37 mouse cellular contexts compared by ENCODE assay signal in the genomic region with DNA sequence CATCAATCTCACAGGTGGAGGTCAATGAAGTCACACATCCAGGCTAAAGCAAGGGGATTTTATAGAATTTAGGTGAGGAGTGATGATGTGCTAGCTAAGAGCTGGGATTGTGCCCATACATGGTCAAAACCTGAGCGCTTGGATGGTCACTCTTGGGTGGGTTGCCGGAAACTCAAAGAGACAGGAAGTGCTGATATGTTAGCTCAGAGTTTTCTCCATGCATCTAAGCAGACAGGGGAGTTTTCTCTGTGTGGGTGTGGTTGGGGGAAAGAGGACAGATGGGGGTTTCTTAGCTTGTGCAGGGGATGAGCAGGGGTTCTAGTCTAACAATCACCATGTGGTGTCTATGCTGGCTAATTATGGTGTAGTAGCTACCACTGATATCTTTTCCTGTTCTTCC. TPM values are rescaled to one million over a fixed set of nuclear protein-coding genes. Genes with fewer than 3 reads are reported as not detected.
DNase-seq lines count a peak whose midpoint lies in the region; ATAC-seq and TF ChIP-seq lines count a peak whose summit lies in the region.
"Had no signal": no experiment of that assay in that cellular context is flagged by ENCODE, and none has a peak within 500 bp of the region (broad histone marks: within the 10 kb centered on the region; RNA-seq: fewer than 3 reads in every experiment).

No protein-coding gene starts in this region.

- TF ChIP-seq CTCF in lung, postnatal 0 days (IDR thresholded peaks at IDR 0.05): no peak
- no peak for TF ChIP-seq CTCF in lung, adult 2 months (IDR thresholded peaks at IDR 0.05; ENCODE audit: insufficient read depth, low read length)
- no peak for TF ChIP-seq CTCF in layer of hippocampus, adult 2 months (conservative IDR thresholded peaks at IDR 0.05)

- no peak for DNase-seq in lung, postnatal 0 days (ENCODE audit: low spot score)
- no peak for DNase-seq in lung, adult 2 months
- DNase-seq in CD4-positive, CD25-positive, alpha-beta regulatory T cell, adult 2 months (ENCODE audit: low read depth, low spot score): peak; percentile 52
- no peak for DNase-seq in layer of hippocampus, adult 2 months (ENCODE audit: low spot score in 2 of 2)
- no peak for DNase-seq in cerebellum, adult 11 months
- no peak for DNase-seq in forebrain, embryonic 10.5 days (ENCODE audit: extremely low spot score, low spot score)
- DNase-seq: adrenal gland, adult 2 months; cerebellum, adult 9-11 months; embryo, embryonic 11 days; gastrocnemius, postnatal 25 days; heart, adult 18-20 months; heart, postnatal 10 days; kidney, adult 11 months; kidney, postnatal 4 days; layer of hippocampus, adult 9-11 months; liver; lung, embryonic 14.5 days; thymus, postnatal 4 days had no signal

- no peak overlapping the region for H3K27ac ChIP-seq in lung, postnatal 0 days (ENCODE audit: low read length)
- no peak overlapping the region for H3K27ac ChIP-seq in layer of hippocampus, adult 2 months
- no peak overlapping the region for H3K27ac ChIP-seq in forebrain, embryonic 10.5 days
- H3K27ac ChIP-seq: embryonic facial prominence, embryonic 12.5 days; forebrain, embryonic 15.5 days; heart, embryonic 13.5 days; hindbrain, embryonic 10.5 days; liver, embryonic 14.5 days; midbrain, embryonic 10.5 days; midbrain, embryonic 15.5 days; neural tube, embryonic 12.5 days had no signal

- TF ChIP-seq POLR2A in lung, adult 2 months (IDR thresholded peaks at IDR 0.05; ENCODE audit: borderline replicate concordance, extremely low read depth, low read depth, low read length): no peak

- H3K4me1 ChIP-seq in lung, postnatal 0 days (ENCODE audit: insufficient read depth, low read depth, low read length): no peaks in the 10 kb centered on the region
- peaks cover 5% of the 10 kb centered on the region for H3K4me1 ChIP-seq in lung, adult 2 months (ENCODE audit: control insufficient read depth, insufficient read depth, low read length)
- no peaks in the 10 kb centered on the region for H3K4me1 ChIP-seq in forebrain, embryonic 10.5 days
- H3K4me1 ChIP-seq: embryonic facial prominence, embryonic 12.5 days; forebrain, embryonic 15.5 days; hindbrain, embryonic 10.5 days; midbrain, embryonic 15.5 days; neural tube, embryonic 12.5 days had no signal

- H3K27me3 ChIP-seq in lung, postnatal 0 days (replicated peaks; ENCODE audit: insufficient read depth, low read length): no peaks in the 10 kb centered on the region
- no peaks in the 10 kb centered on the region for H3K27me3 ChIP-seq in forebrain, embryonic 10.5 days (ENCODE audit: poor library complexity, severe bottlenecking)
- H3K27me3 ChIP-seq: embryonic facial prominence, embryonic 12.5 days; forebrain, embryonic 15.5 days; heart, embryonic 13.5 days; midbrain, embryonic 15.5 days; neural tube, embryonic 12.5 days had no signal

- TF ChIP-seq EP300 in lung, postnatal 0 days (IDR thresholded peaks at IDR 0.05): no peak

- H3K36me3 ChIP-seq in lung, postnatal 0 days (ENCODE audit: insufficient read depth, low read length): no peaks in the 10 kb centered on the region
- H3K36me3 ChIP-seq in forebrain, embryonic 10.5 days (replicated peaks): no peaks in the 10 kb centered on the region
- H3K36me3 ChIP-seq: embryonic facial prominence, embryonic 12.5 days; forebrain, embryonic 15.5 days; heart, embryonic 13.5 days; hindbrain, embryonic 10.5 days; midbrain, embryonic 10.5 days; midbrain, embryonic 15.5 days; neural tube, embryonic 12.5 days had no signal

- ATAC-seq in lung, postnatal 0 days: peak; percentile 28
- ATAC-seq in activated CD4-positive, CD25-positive, alpha-beta regulatory T cell, adult 4 months: peak; percentile 57
- ATAC-seq in neutrophil, adult 5-6 weeks (ENCODE audit: extremely low read depth, insufficient number of reproducible peaks, low FRiP score, poor library complexity, severe bottlenecking): 0 out of 2 replicates have a peak, but pooled peaks have one; percentile 19
- ATAC-seq: forebrain, embryonic 15.5 days; midbrain, embryonic 15.5 days had no signal

- WGBS in lung, postnatal 0 days: 65% methylated on average over 2 of the region's 2 CpGs
- WGBS in lung, adult 2 months: 51% methylated on average over 2 of the region's 2 CpGs
- 94% methylated on average over 2 of the region's 2 CpGs for WGBS in forebrain, embryonic 10.5 days

- no peak overlapping the region for H3K4me2 ChIP-seq in lung, postnatal 0 days (replicated peaks; ENCODE audit: low read depth, low read length)
- H3K4me2 ChIP-seq: embryonic facial prominence, embryonic 12.5 days; forebrain, embryonic 15.5 days; heart, embryonic 13.5 days; lung, embryonic 14.5 days; midbrain, embryonic 15.5 days; neural tube, embryonic 12.5 days had no signal

- no peak overlapping the region for H3K4me3 ChIP-seq in lung, postnatal 0 days (ENCODE audit: low read depth, low read length)
- no peak overlapping the region for H3K4me3 ChIP-seq in lung, adult 2 months (replicated peaks; ENCODE audit: extremely low read depth, low read depth, low read length)
- no peak overlapping the region for H3K4me3 ChIP-seq in layer of hippocampus, adult 2 months
- H3K4me3 ChIP-seq in forebrain, embryonic 10.5 days: no peak overlapping the region
- H3K4me3 ChIP-seq: embryonic facial prominence, embryonic 12.5 days; forebrain, embryonic 15.5 days; heart, embryonic 13.5 days; hindbrain, embryonic 10.5 days; midbrain, embryonic 10.5 days; midbrain, embryonic 15.5 days; neural tube, embryonic 12.5 days had no signal

- H3K9ac ChIP-seq in lung, postnatal 0 days (replicated peaks; ENCODE audit: low read depth): no peak overlapping the region
- H3K9ac ChIP-seq: embryonic facial prominence, embryonic 12.5 days; forebrain, embryonic 15.5 days; heart, embryonic 13.5 days; liver, embryonic 14.5 days; lung, embryonic 14.5 days; midbrain, embryonic 15.5 days; neural tube, embryonic 12.5 days had no signal

- no peaks in the 10 kb centered on the region for H3K9me3 ChIP-seq in lung, postnatal 0 days (ENCODE audit: low read length)
- H3K9me3 ChIP-seq in forebrain, embryonic 10.5 days: no peaks in the 10 kb centered on the region
- H3K9me3 ChIP-seq: embryonic facial prominence, embryonic 12.5 days; forebrain, embryonic 15.5 days; heart, embryonic 13.5 days; hindbrain, embryonic 10.5 days; midbrain, embryonic 10.5 days; midbrain, embryonic 15.5 days had no signal

RNA-seq across cellular contexts. Expression of a gene that starts 5.0 kb away (rescaled TPM):
- polyA plus RNA-seq in lung, postnatal 0 days (2015; fragmentation: Nextera tagmentation; extraction: Ambion mirVana): 129 and 151 TPM in 2 replicates
- polyA plus RNA-seq in lung, adult 2 months (2012; rRNA removed): 40.8 and 58.9 TPM in 2 replicates
- 1,000 to 10,000 TPM; 1,705 to 1,816 TPM for polyA plus RNA-seq in activated CD4-positive, CD25-positive, alpha-beta regulatory T cell, adult 4 months (2017; shearing (Covaris generic))
- 627 and 688 TPM in 2 replicates for total RNA-seq in neutrophil, adult 5-6 weeks (2017)
- total RNA-seq in layer of hippocampus, adult 2 months (2021): not detected
- 5.9 and 6.8 TPM in 2 replicates for polyA plus RNA-seq in forebrain, embryonic 10.5 days (2016; fragmentation: Nextera tagmentation; extraction: Ambion mirVana)

RNA-seq across cellular contexts. Expression of a gene that starts 13.4 kb away (rescaled TPM):
- 14.2 and 15.1 TPM in 2 replicates for polyA plus RNA-seq in lung, postnatal 0 days (2015; fragmentation: Nextera tagmentation; extraction: Ambion mirVana)
- 2.8 and 5.2 TPM in 2 replicates for polyA plus RNA-seq in lung, adult 2 months (2012; rRNA removed)
- polyA plus RNA-seq in activated CD4-positive, CD25-positive, alpha-beta regulatory T cell, adult 4 months (2017; shearing (Covaris generic)): 100 to 1,000 TPM; 237 to 239 TPM
- total RNA-seq in neutrophil, adult 5-6 weeks (2017): 132 and 133 TPM in 2 replicates
- under 1 TPM; 0.42 to 0.44 TPM for total RNA-seq in layer of hippocampus, adult 2 months (2021)
- polyA plus RNA-seq in forebrain, embryonic 10.5 days (2016; fragmentation: Nextera tagmentation; extraction: Ambion mirVana): 4.0 TPM in 2 replicates

RNA-seq across cellular contexts. Expression of a gene that starts 18.7 kb away (rescaled TPM):
- polyA plus RNA-seq in lung, postnatal 0 days (2015; fragmentation: Nextera tagmentation; extraction: Ambion mirVana): 75.4 and 91.2 TPM in 2 replicates
- polyA plus RNA-seq in lung, adult 2 months (2012; rRNA removed): 23.5 and 40.1 TPM in 2 replicates
- polyA plus RNA-seq in activated CD4-positive, CD25-positive, alpha-beta regulatory T cell, adult 4 months (2017; shearing (Covaris generic)): 100 to 1,000 TPM; 849 to 944 TPM
- total RNA-seq in neutrophil, adult 5-6 weeks (2017): 892 and 934 TPM in 2 replicates
- 1 to 10 TPM; 4.2 to 5.5 TPM for total RNA-seq in layer of hippocampus, adult 2 months (2021)
- polyA plus RNA-seq in forebrain, embryonic 10.5 days (2016; fragmentation: Nextera tagmentation; extraction: Ambion mirVana): 8.4 and 9.7 TPM in 2 replicates

RNA-seq across cellular contexts. Expression of a gene that starts 29.1 kb away (rescaled TPM):
- polyA plus RNA-seq in lung, postnatal 0 days (2015; fragmentation: Nextera tagmentation; extraction: Ambion mirVana): 2.2 and 6.0 TPM in 2 replicates
- 1.8 TPM in 1 of 2 replicates, not detected in the other for polyA plus RNA-seq in lung, adult 2 months (2012; rRNA removed)
- polyA plus RNA-seq in activated CD4-positive, CD25-positive, alpha-beta regulatory T cell, adult 4 months (2017; shearing (Covaris generic)): 10 to 100 TPM; 42.8 to 45.0 TPM
- total RNA-seq in neutrophil, adult 5-6 weeks (2017): 24.7 and 34.2 TPM in 2 replicates
- not detected for total RNA-seq in layer of hippocampus, adult 2 months (2021)
- not detected in 2 replicates for polyA plus RNA-seq in forebrain, embryonic 10.5 days (2016; fragmentation: Nextera tagmentation; extraction: Ambion mirVana)
- total RNA-seq: gastrocnemius, postnatal 25 days had no signal
- polyA plus RNA-seq: adrenal gland, adult 2 months; embryonic facial prominence, embryonic 12.5 days; forebrain, embryonic 15.5 days; hindbrain, embryonic 10.5 days; limb, embryonic 11.5 days; midbrain, embryonic 15.5 days; testis, adult 2 months had no signal

RNA-seq across cellular contexts. Expression of a gene that starts 29.1 kb away (rescaled TPM):
- 0.14 and 0.21 TPM in 2 replicates for polyA plus RNA-seq in lung, postnatal 0 days (2015; fragmentation: Nextera tagmentation; extraction: Ambion mirVana)
- polyA plus RNA-seq in lung, adult 2 months (2012; rRNA removed): 0.72 and 1.2 TPM in 2 replicates
- polyA plus RNA-seq in activated CD4-positive, CD25-positive, alpha-beta regulatory T cell, adult 4 months (2017; shearing (Covaris generic)): 100 to 1,000 TPM; 444 to 529 TPM
- total RNA-seq in neutrophil, adult 5-6 weeks (2017): 121 TPM in 2 replicates
- not detected for total RNA-seq in layer of hippocampus, adult 2 months (2021)
- not detected in 2 replicates for polyA plus RNA-seq in forebrain, embryonic 10.5 days (2016; fragmentation: Nextera tagmentation; extraction: Ambion mirVana)
- total RNA-seq: adrenal gland, postnatal 4 days; gastrocnemius, adult 18-20 months; gastrocnemius, postnatal 25 days; heart, postnatal 10 days; left cerebral cortex, adult 18-20 months; left cerebral cortex, postnatal 14 days had no signal
- polyA plus RNA-seq: adrenal gland, adult 2 months; embryonic facial prominence, embryonic 12.5 days; forebrain, embryonic 15.5 days; frontal cortex, adult 2 months; heart, embryonic 13.5 days; hindbrain, embryonic 10.5 days; kidney, embryonic 16.5 days; limb, embryonic 11.5 days; lung, embryonic 14.5 days; midbrain, embryonic 10.5 days; midbrain, embryonic 15.5 days; neural tube, embryonic 12.5 days; stomach, embryonic 14.5 days; testis, adult 2 months had no signal

Comparison
In these comparisons a context has a peak if more than half of its experiments do, and no peak if none do; other contexts are left out.
1. RNA of a gene that starts 5.0 kb away (polyA plus RNA-seq): 1,705 to 1,816 TPM in activated CD4-positive, CD25-positive, alpha-beta regulatory T cell, adult 4 months; 129 to 151 TPM in lung, postnatal 0 days, 40.8 to 58.9 TPM in lung, adult 2 months and 5.9 to 6.8 TPM in forebrain, embryonic 10.5 days; every median in the first group is over 10 times any median in the second.
2. RNA of a gene that starts 13.4 kb away (polyA plus RNA-seq): 237 to 239 TPM in activated CD4-positive, CD25-positive, alpha-beta regulatory T cell, adult 4 months; 14.2 to 15.1 TPM in lung, postnatal 0 days, 2.8 to 5.2 TPM in lung, adult 2 months and 4.0 TPM in forebrain, embryonic 10.5 days; every median in the first group is over 10 times any median in the second.
3. Peak in every context shown above with its lines, with median percentiles within 50 percentile points of each other: ATAC-seq.